Mouse (Mus musculus) erythroblast, embryonic 14.5 days (primary cell): ENCODE data around the gene Samd4.

Experiments used
- GATA1 ChIP-seq: IDR thresholded peaks from 2 replicates; pipeline ENCODE4 v1.6.1; 2012; ENCODE audit warnings: low read length, inconsistent platforms, mixed read lengths
- TAL1 ChIP-seq: IDR thresholded peaks from 3 replicates; pipeline ENCODE4 v1.6.1; 2012; ENCODE audit warnings: low read length, inconsistent platforms, mixed read lengths

DNA sequence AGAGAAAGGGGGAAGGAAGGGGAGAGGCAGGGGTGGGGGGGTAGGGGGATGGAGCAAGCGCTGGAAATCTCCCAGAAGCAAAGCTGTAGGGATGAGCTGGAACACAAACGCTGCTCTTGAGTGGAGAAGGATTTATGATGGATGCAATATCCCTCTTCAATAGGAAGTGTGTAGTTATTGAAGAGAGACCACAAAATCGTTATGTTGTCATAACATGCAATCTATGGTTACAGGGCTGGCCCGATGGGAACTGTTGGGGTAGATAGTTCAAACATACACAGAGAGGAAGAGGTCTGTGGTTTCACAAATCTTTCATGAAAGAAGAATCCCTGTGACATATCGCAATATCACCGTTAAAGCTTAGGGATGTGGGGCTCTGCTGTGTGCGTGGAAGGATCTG is 112.0 kb downstream of the Samd4 start:
- TF ChIP-seq TAL1, result no peak
- TF ChIP-seq GATA1, result no peak
